ENCODE assay signal across 21 mouse cellular contexts in genomic region chr13:110627136-110627535, GRCm38 (mm10).
DNase-seq lines count a peak whose midpoint lies in the region; ATAC-seq and TF ChIP-seq lines count a peak whose summit lies in the region.
"Had no signal": no experiment of that assay in that cellular context is flagged by ENCODE, and none has a peak within 500 bp of the region (broad histone marks: within the 10 kb centered on the region; RNA-seq: fewer than 3 reads in every experiment).

No protein-coding gene starts in this region.

- H3K27ac ChIP-seq in forebrain, postnatal 0 days (ENCODE audit: low read depth, low read length) = peak overlapping the region; percentile 62; the same call in 1 of the 2 replicates
- no peak overlapping the region for H3K27ac ChIP-seq in forebrain, embryonic 10.5 days
- peak overlapping the region; percentile 27; the same call in 1 of the 2 replicates for H3K27ac ChIP-seq in heart, postnatal 0 days (ENCODE audit: low read depth)
- H3K27ac ChIP-seq in heart, adult 2 months = no peak overlapping the region
- H3K27ac ChIP-seq: embryonic facial prominence, embryonic 15.5 days; forebrain, embryonic 12.5 days; hindbrain, embryonic 13.5 days; limb, embryonic 12.5 days; liver, embryonic 13.5 days; lung, embryonic 15.5 days; neural tube, embryonic 12.5 days; stomach, embryonic 15.5 days had no signal

- H3K9ac ChIP-seq in forebrain, postnatal 0 days = no peak overlapping the region
- H3K9ac ChIP-seq in heart, postnatal 0 days (replicated peaks; ENCODE audit: low read depth, low read length) = no peak overlapping the region
- no peak overlapping the region for H3K9ac ChIP-seq in heart, adult 2 months (ENCODE audit: low read depth, low read length)
- H3K9ac ChIP-seq: embryonic facial prominence, embryonic 15.5 days; forebrain, embryonic 12.5 days; hindbrain, embryonic 13.5 days; limb, embryonic 12.5 days; liver, embryonic 13.5 days; lung, embryonic 15.5 days; neural tube, embryonic 12.5 days; stomach, embryonic 15.5 days had no signal

- no peaks in the 10 kb centered on the region for H3K9me3 ChIP-seq in forebrain, postnatal 0 days (ENCODE audit: low read length)
- no peaks in the 10 kb centered on the region for H3K9me3 ChIP-seq in forebrain, embryonic 10.5 days
- H3K9me3 ChIP-seq in heart, postnatal 0 days (replicated peaks; ENCODE audit: control insufficient read depth, low read length) = no peaks in the 10 kb centered on the region
- H3K9me3 ChIP-seq: embryonic facial prominence, embryonic 15.5 days; forebrain, embryonic 12.5 days; hindbrain, embryonic 13.5 days; limb, embryonic 12.5 days; liver, embryonic 13.5 days; lung, embryonic 15.5 days; neural tube, embryonic 12.5 days; stomach, embryonic 15.5 days had no signal

- H3K79me2 ChIP-seq in heart, adult 2 months (replicated peaks; ENCODE audit: control insufficient read depth, insufficient read depth, low read length) = no peaks in the 10 kb centered on the region

- 46% methylated on average over 6 of the region's 6 CpGs for WGBS in forebrain, postnatal 0 days
- 81% methylated on average over 6 of the region's 6 CpGs for WGBS in forebrain, embryonic 10.5 days
- 36% methylated on average over 6 of the region's 6 CpGs for WGBS in heart, postnatal 0 days
- WGBS in heart, adult 2 months = 51% methylated on average over 6 of the region's 6 CpGs

- H3K36me3 ChIP-seq in forebrain, postnatal 0 days (ENCODE audit: insufficient read depth) = no peaks in the 10 kb centered on the region
- no peaks in the 10 kb centered on the region for H3K36me3 ChIP-seq in forebrain, embryonic 10.5 days (replicated peaks)
- no peaks in the 10 kb centered on the region for H3K36me3 ChIP-seq in heart, postnatal 0 days (replicated peaks; ENCODE audit: control insufficient read depth, insufficient read depth, low read length)
- no peaks in the 10 kb centered on the region for H3K36me3 ChIP-seq in heart, adult 2 months (ENCODE audit: control insufficient read depth, insufficient read depth, low read length)
- H3K36me3 ChIP-seq: embryonic facial prominence, embryonic 15.5 days; forebrain, embryonic 12.5 days; hindbrain, embryonic 13.5 days; limb, embryonic 12.5 days; liver, embryonic 13.5 days; lung, embryonic 15.5 days; neural tube, embryonic 12.5 days; stomach, embryonic 15.5 days had no signal

- no peak for TF ChIP-seq POLR2A in heart, adult 2 months (IDR thresholded peaks at IDR 0.05; ENCODE audit: insufficient read depth, low read depth, low read length)

- H3K4me2 ChIP-seq in forebrain, postnatal 0 days (ENCODE audit: low read depth) = no peak overlapping the region
- no peak overlapping the region; the same call in 1 of the 2 replicates for H3K4me2 ChIP-seq in heart, postnatal 0 days (ENCODE audit: low read depth, low read length)
- H3K4me2 ChIP-seq: embryonic facial prominence, embryonic 15.5 days; forebrain, embryonic 12.5 days; hindbrain, embryonic 13.5 days; limb, embryonic 12.5 days; liver, embryonic 13.5 days; lung, embryonic 15.5 days; neural tube, embryonic 12.5 days; stomach, embryonic 15.5 days had no signal

- no peak for DNase-seq in forebrain, postnatal 0 days
- no peak for DNase-seq in forebrain, embryonic 10.5 days (ENCODE audit: extremely low spot score, low spot score)
- no peak for DNase-seq in heart, postnatal 0 days (ENCODE audit: low spot score)
- no peak for DNase-seq in heart, adult 2 months
- DNase-seq in right cerebral cortex, adult 2 months (ENCODE audit: low spot score in 2 of 2) = peak; percentile 33 to 50
- no peak for DNase-seq in right cerebral cortex, postnatal 14 days
- DNase-seq in right cerebral cortex, postnatal 36 days (ENCODE audit: low spot score in 2 of 2) = peak; percentile 14 to 23
- no peak for DNase-seq in urinary bladder, postnatal 14 days (ENCODE audit: low spot score)
- DNase-seq: adrenal gland, adult 8-10 months; cerebellum, adult 18-20 months; gastrocnemius, postnatal 14 days; kidney, adult 9 months; kidney, postnatal 4 days; liver, embryonic 13.5 days had no signal

- TF ChIP-seq EP300 in heart, postnatal 0 days (IDR thresholded peaks at IDR 0.05; ENCODE audit: low read depth) = no peak
- TF ChIP-seq EP300 in heart, adult 2 months (IDR thresholded peaks at IDR 0.05; ENCODE audit: insufficient read depth, low read depth, low read length) = no peak

- no peak overlapping the region for H3K4me3 ChIP-seq in forebrain, postnatal 0 days (ENCODE audit: low read depth, low read length)
- H3K4me3 ChIP-seq in forebrain, embryonic 10.5 days = no peak overlapping the region
- no peak overlapping the region for H3K4me3 ChIP-seq in heart, postnatal 0 days (ENCODE audit: low read depth, low read length)
- H3K4me3 ChIP-seq in heart, adult 2 months = no peak overlapping the region
- H3K4me3 ChIP-seq: embryonic facial prominence, embryonic 15.5 days; forebrain, embryonic 12.5 days; hindbrain, embryonic 13.5 days; limb, embryonic 12.5 days; liver, embryonic 13.5 days; lung, embryonic 15.5 days; neural tube, embryonic 12.5 days; stomach, embryonic 15.5 days had no signal

- peaks cover 10% of the 10 kb centered on the region for H3K4me1 ChIP-seq in forebrain, postnatal 0 days (ENCODE audit: insufficient read depth)
- H3K4me1 ChIP-seq in forebrain, embryonic 10.5 days = peaks cover 12% of the 10 kb centered on the region; the same call in 1 of the 2 replicates
- peaks cover 13% of the 10 kb centered on the region; the same call in 1 of the 2 replicates for H3K4me1 ChIP-seq in heart, postnatal 0 days (ENCODE audit: control insufficient read depth, insufficient read depth)
- no peaks in the 10 kb centered on the region for H3K4me1 ChIP-seq in heart, adult 2 months (ENCODE audit: control insufficient read depth, insufficient read depth, low read length)
- H3K4me1 ChIP-seq: embryonic facial prominence, embryonic 15.5 days; limb, embryonic 12.5 days; liver, embryonic 13.5 days; neural tube, embryonic 12.5 days; stomach, embryonic 15.5 days had no signal

- H3K27me3 ChIP-seq in forebrain, postnatal 0 days (ENCODE audit: insufficient read depth, low read length) = no peaks in the 10 kb centered on the region
- no peaks in the 10 kb centered on the region for H3K27me3 ChIP-seq in forebrain, embryonic 10.5 days (ENCODE audit: poor library complexity, severe bottlenecking)
- H3K27me3 ChIP-seq in heart, postnatal 0 days (ENCODE audit: control insufficient read depth, insufficient read depth, low read length) = no peaks in the 10 kb centered on the region
- H3K27me3 ChIP-seq in heart, adult 2 months (ENCODE audit: control insufficient read depth, insufficient read depth, low read length) = no peaks in the 10 kb centered on the region
- H3K27me3 ChIP-seq: embryonic facial prominence, embryonic 15.5 days; forebrain, embryonic 12.5 days; hindbrain, embryonic 13.5 days; limb, embryonic 12.5 days; liver, embryonic 13.5 days; lung, embryonic 15.5 days; neural tube, embryonic 12.5 days; stomach, embryonic 15.5 days had no signal

- intact Hi-C loops in heart, adult 2 months (cut with DNase I) = no loop called here

- ATAC-seq in forebrain, postnatal 0 days = no peak; the same call in 1 of the 2 replicates
- ATAC-seq in heart, postnatal 0 days (ENCODE audit: insufficient read depth, low read depth) = no peak

- TF ChIP-seq CTCF in forebrain, postnatal 0 days (IDR thresholded peaks at IDR 0.05; ENCODE audit: low read depth) = no peak
- TF ChIP-seq CTCF in heart, postnatal 0 days (IDR thresholded peaks at IDR 0.05; ENCODE audit: low read depth) = no peak
- no peak for TF ChIP-seq CTCF in heart, adult 2 months (IDR thresholded peaks at IDR 0.05)

Comparison
In these comparisons a context has a peak if more than half of its experiments do, and no peak if none do; other contexts are left out.
1. DNase-seq: peak in right cerebral cortex, adult 2 months (2 of 2) and right cerebral cortex, postnatal 36 days (2 of 2); none in forebrain, postnatal 0 days (single experiment), forebrain, embryonic 10.5 days (single experiment), heart, postnatal 0 days (single experiment), heart, adult 2 months (0 of 2), right cerebral cortex, postnatal 14 days (single experiment) and urinary bladder, postnatal 14 days (single experiment).
2. H3K27ac ChIP-seq: peak in forebrain, postnatal 0 days (single experiment) and heart, postnatal 0 days (single experiment); none in forebrain, embryonic 10.5 days (single experiment) and heart, adult 2 months (single experiment).